Mouse (Mus musculus): ENCODE data around the gene Snupn.
A peak's percentile ranks its signal among the peaks of the same experiment; 100 is the strongest.
"Not testable (repeated sequence)": the region's sequence is repeated elsewhere in the genome, so short reads cannot be mapped to it uniquely, and the experiment has no call there.

Snupn gene

GRCm38 (mm10) chr9:56930556-56930955 is 20.1 kb upstream of the Snupn start:
- no peak for DNase-seq (ENCODE audit: low spot score in 2 of 2)

- DNase-seq (ENCODE audit: low spot score in 2 of 2), result no peak
These were observed 13.8 kb upstream of the Snupn start for GRCm38 (mm10) chr9:56936861-56937222.

- peak; percentile 83 to 85 for DNase-seq (ENCODE audit: low spot score in 2 of 2)
These were observed 13.2 kb upstream of the Snupn start, which contains the start of gene Imp3 for GRCm38 (mm10) chr9:56937223-56938160. Gene Imp3, plus strand, starts transcription at chr9:56937475.

- no peak for DNase-seq (ENCODE audit: low spot score in 2 of 2)
These were observed 12.3 kb upstream of the Snupn start for GRCm38 (mm10) chr9:56938374-56938773.

- not testable (repeated sequence) for DNase-seq (ENCODE audit: low spot score in 2 of 2)
These were observed 3.2 kb upstream of the Snupn start for GRCm38 (mm10) chr9:56947481-56947880.

- not testable (repeated sequence) for DNase-seq (ENCODE audit: low spot score in 2 of 2)
These were observed 2.0 kb upstream of the Snupn start for GRCm38 (mm10) chr9:56948699-56949098.

- no peak for DNase-seq (ENCODE audit: low spot score in 2 of 2)
These were observed 911 bp upstream of the Snupn start for GRCm38 (mm10) chr9:56949767-56950166.

- no peak for DNase-seq (ENCODE audit: low spot score in 2 of 2)
These were observed 2.9 kb downstream of the Snupn start for GRCm38 (mm10) chr9:56953562-56953961.

GRCm38 (mm10) chr9:56956966-56957675 is 6.4 kb downstream of the Snupn start:
- no peak for DNase-seq (ENCODE audit: low spot score in 2 of 2)

- DNase-seq (ENCODE audit: low spot score in 2 of 2), result no peak
These were observed 8.0 kb downstream of the Snupn start for GRCm38 (mm10) chr9:56958689-56959088.

GRCm38 (mm10) chr9:56961591-56961990 is 10.9 kb downstream of the Snupn start:
- DNase-seq (ENCODE audit: low spot score in 2 of 2), result no peak

GRCm38 (mm10) chr9:56970158-56970557 is 19.5 kb downstream of the Snupn start:
- no peak for DNase-seq (ENCODE audit: low spot score in 2 of 2)

GRCm38 (mm10) chr9:56973960-56974524 is 23.4 kb downstream of the Snupn start:
- no peak for DNase-seq (ENCODE audit: low spot score in 2 of 2)

- DNase-seq (ENCODE audit: low spot score in 2 of 2), result no peak
These were observed 24.5 kb downstream of the Snupn start for GRCm38 (mm10) chr9:56975199-56975598.

- no peak for DNase-seq (ENCODE audit: low spot score in 2 of 2)
These were observed 29.5 kb downstream of the Snupn start for GRCm38 (mm10) chr9:56980186-56980585.

- no peak for DNase-seq (ENCODE audit: low spot score in 2 of 2)
These were observed 30.8 kb downstream of the Snupn start for GRCm38 (mm10) chr9:56981502-56981901.

GRCm38 (mm10) chr9:56994286-56995197 is 43.9 kb downstream of the Snupn start, which contains the start of gene Ptpn9:
Gene Ptpn9, plus strand, starts transcription at chr9:56994923.
- peak; percentile 74 to 81 for DNase-seq (ENCODE audit: low spot score in 2 of 2)

- peak in 1 of 2 experiments; percentile 30 for DNase-seq (ENCODE audit: low spot score in 2 of 2)
These were observed 44.7 kb downstream of the Snupn start for GRCm38 (mm10) chr9:56995198-56996027.

- peak in 1 of 2 experiments; percentile 23 for DNase-seq (ENCODE audit: low spot score in 2 of 2)
These were observed 45.3 kb downstream of the Snupn start for GRCm38 (mm10) chr9:56996028-56996346.

- not testable (repeated sequence) for DNase-seq (ENCODE audit: low spot score in 2 of 2)
These were observed 46.5 kb downstream of the Snupn start for GRCm38 (mm10) chr9:56997206-56997605.

All from frontal cortex, postnatal 14 days (tissue).